Mouse (Mus musculus): ENCODE measurements around the gene Lrrc23. TPM values are rescaled to one million over a fixed set of nuclear protein-coding genes. Genes with fewer than 3 reads are reported as not detected.

The Lrrc23 gene
- 0.36 and 0.83 TPM in 2 replicates for polyA plus RNA-seq (2015; fragmentation: Nextera tagmentation; extraction: Ambion mirVana)

DNA sequence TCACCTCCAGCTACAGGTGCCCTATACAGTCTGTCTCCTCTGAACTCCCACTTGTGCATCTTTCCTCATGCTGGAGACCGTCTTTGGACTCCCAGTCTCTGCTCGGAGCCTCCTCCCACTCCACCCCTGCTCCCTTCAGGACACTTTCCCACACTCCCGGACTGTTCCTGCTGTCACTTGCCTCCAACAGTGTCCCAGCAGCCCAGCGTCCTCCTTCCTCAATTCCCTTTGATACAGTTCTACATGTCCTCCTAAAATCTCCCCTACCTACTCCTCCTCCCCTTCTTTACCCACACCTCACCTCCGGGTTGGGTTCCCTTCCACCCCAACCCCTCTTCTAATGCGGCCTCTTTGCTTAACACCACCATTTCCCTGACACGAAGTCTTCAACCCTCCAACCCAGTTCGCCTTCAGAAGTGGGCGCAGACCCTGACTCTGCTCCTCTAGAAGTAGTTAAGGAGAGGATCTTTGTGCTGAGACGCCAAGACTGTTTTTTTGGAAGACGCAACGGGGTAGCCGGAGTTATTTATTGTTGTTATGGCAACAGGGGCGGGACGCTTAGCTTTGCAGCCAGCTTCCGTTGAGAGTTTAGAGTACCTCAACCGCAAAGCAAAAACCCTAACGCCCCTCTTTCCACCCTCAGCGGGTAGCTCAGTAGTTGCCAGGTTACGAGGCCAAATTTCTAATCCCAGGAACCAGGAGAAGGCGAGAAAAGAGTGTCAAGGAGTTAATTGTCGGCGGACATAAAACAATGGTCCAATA, at the start of gene Lrrc23:
Lrrc23 (minus strand) TSS at position 506 of the 762 bp plus-strand sequence.
- no peak for ATAC-seq (ENCODE audit: insufficient number of reproducible peaks, low FRiP score, low TSS enrichment, low read depth)
- 0 out of 2 replicates have a peak, but pooled peaks cover 3% of the 10 kb centered on the region for H3K27me3 ChIP-seq
- H3K4me1 ChIP-seq: peaks cover 20% of the 10 kb centered on the region
- whole genome bisulfite sequencing: 2% methylated on average over 23 of the region's 23 CpGs
- H3K9me3 ChIP-seq: no peaks in the 10 kb centered on the region
- peak within 1 kb of the TSS; percentile 32 for H3K4me3 ChIP-seq
- no peak within 1 kb of the TSS for H3K27ac ChIP-seq
- peak within 1 kb of the TSS; percentile 58 for H3K4me2 ChIP-seq
- H3K36me3 ChIP-seq: no peaks in the 10 kb centered on the region
- peak within 1 kb of the TSS; percentile 23; the same call in 1 of the 2 replicates for H3K9ac ChIP-seq

DNA sequence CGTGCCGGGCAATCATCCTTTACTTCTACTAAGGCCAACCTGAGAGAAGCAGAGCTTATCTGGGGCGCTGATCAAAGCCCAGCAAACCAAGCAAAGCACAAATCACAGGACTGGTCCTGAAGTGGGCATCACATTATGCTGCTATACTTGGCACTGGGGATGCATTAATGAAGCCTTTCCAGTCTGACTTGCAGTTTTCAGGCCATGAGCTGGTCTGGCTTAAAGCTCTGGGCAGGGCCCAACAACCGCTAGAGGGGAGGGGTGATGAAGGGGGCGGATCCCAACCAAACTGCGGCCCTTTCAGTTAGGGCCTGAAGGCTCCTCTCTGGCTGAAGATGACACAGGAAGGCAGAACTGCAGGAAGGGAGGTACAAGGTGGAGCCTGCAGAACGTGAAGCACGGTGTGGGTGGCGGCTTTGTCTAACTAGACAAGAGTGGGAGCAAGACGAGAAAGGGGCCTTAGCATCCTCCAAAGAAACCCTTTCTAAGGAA, 48.6 kb upstream of the Lrrc23 start:
- Histone ChIP-seq H3K36me3 (peaks cover 50% of the 10 kb centered on the region), H3K4me3 (peak overlapping the region; percentile 74), H3K27ac (peak overlapping the region; percentile 82), H3K9ac (peak overlapping the region; percentile 44), H3K4me1 (peaks cover 30% of the 10 kb centered on the region), H3K4me2 (peak overlapping the region; percentile 84), H3K9me3 (no peaks in the 10 kb centered on the region), H3K27me3 (no peaks in the 10 kb centered on the region)
- WGBS: 20% methylated on average over 10 of the region's 10 CpGs
- ATAC-seq (ENCODE audit: insufficient number of reproducible peaks, low FRiP score, low TSS enrichment, low read depth): no peak

DNA sequence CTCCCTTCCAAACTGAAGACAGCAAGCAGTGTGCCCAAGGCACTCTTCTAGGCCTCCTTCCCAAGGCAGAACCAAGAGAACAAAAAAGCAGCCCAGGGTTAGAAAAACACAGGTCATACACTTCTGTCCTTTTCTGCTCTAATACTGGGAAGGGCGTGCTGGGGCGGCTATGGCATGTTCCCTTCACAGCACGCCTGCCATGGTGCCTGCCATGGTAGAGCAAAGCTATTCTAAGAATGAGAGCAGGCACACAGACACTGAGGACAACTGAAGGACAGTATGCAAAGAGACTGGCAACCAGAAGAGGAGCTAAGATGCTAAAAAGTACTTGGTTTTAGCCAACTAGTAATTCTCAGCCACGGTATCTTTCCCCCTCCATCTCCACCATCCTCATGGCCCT, 42.5 kb upstream of the Lrrc23 start:
- Histone ChIP-seq H3K27me3 (no peaks in the 10 kb centered on the region), H3K4me2 (no peak overlapping the region), H3K36me3 (peaks cover 93% of the 10 kb centered on the region), H3K27ac (no peak overlapping the region), H3K4me3 (no peak overlapping the region), H3K9me3 (no peaks in the 10 kb centered on the region), H3K9ac (no peak overlapping the region), H3K4me1 (no peaks in the 10 kb centered on the region)
- WGBS: 96% methylated on average over 4 of the region's 4 CpGs
- ATAC-seq (ENCODE audit: insufficient number of reproducible peaks, low FRiP score, low TSS enrichment, low read depth): no peak

DNA sequence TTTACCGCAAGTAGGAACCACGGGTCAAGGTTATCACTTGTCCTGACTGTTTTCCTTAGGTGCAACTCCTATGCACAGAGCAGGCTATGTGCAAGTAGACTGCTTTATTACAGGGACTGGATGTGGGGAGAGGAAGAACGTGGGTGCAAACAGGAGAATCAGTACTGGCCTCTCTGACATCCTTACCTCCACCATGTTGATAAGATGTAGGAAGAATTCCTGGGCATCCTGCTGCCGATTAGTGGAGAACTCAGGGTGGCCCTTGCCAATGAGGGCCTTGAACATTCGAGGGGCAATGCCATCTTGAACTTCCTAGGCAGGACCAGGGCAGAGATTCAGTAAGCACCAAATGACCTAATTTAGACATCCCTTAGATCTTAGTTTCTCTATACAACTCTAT, 41.4 kb upstream of the Lrrc23 start:
- WGBS: 90% methylated on average over 5 of the region's 5 CpGs
- ATAC-seq (ENCODE audit: insufficient number of reproducible peaks, low FRiP score, low TSS enrichment, low read depth): no peak

DNA sequence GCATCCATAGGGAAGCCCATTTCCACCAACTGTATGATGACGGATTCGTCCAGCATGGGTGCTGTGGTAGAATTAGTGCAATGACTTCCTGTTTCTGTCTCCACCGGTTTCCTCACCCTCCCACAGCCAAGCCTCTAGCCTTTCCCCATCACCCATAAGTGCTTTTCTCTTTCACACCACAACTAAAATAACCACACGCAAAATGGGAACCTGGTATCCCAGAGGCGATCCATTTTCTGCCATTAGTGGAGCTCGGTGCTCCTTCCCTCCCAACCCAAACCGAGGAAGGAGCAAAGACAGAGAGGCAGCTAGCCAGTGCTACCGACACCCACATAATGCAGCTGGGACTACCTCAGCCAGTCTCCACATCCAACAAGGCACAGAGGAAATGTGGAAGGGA, 38.4 kb upstream of the Lrrc23 start:
- H3K36me3 ChIP-seq: peaks cover 79% of the 10 kb centered on the region
- H3K4me1 ChIP-seq: peaks cover 14% of the 10 kb centered on the region
- H3K4me2 ChIP-seq: no peak overlapping the region
- H3K27ac ChIP-seq: no peak overlapping the region
- no peaks in the 10 kb centered on the region for H3K9me3 ChIP-seq
- H3K27me3 ChIP-seq: no peaks in the 10 kb centered on the region
- WGBS: 89% methylated on average over 8 of the region's 8 CpGs
- H3K4me3 ChIP-seq: no peak overlapping the region
- no peak overlapping the region for H3K9ac ChIP-seq
- no peak for ATAC-seq (ENCODE audit: insufficient number of reproducible peaks, low FRiP score, low TSS enrichment, low read depth)

More for the DNA sequence above, 41.4 kb upstream of the Lrrc23 start:
- no peak overlapping the region for H3K4me3 ChIP-seq
- no peak overlapping the region for H3K27ac ChIP-seq
- no peak overlapping the region for H3K4me2 ChIP-seq
- no peak overlapping the region for H3K9ac ChIP-seq
- H3K36me3 ChIP-seq: peaks cover 100% of the 10 kb centered on the region
- H3K27me3 ChIP-seq: no peaks in the 10 kb centered on the region
- no peaks in the 10 kb centered on the region for H3K4me1 ChIP-seq
- H3K9me3 ChIP-seq: no peaks in the 10 kb centered on the region

DNA sequence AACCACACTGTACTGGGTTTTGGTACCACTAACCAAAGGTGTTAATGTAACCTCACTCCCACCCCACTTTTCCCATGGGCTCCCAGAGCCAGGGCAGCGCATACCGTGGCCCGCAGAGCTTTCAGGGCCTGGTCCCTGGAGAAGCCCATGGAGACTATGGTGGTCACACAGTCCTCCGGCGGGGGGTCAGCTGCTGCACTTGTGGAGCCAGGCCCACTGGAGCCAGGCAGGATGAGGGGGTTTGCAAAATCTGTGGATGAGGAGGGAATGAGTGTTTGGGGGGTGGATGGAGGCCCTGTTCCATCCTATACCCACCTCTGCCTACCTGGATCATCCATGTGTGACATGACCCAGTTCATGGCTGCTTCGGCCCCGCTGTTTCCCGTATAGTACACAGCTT, 38.0 kb upstream of the Lrrc23 start:
- Histone ChIP-seq H3K9ac (no peak overlapping the region), H3K4me3 (no peak overlapping the region), H3K36me3 (peaks cover 77% of the 10 kb centered on the region), H3K27ac (no peak overlapping the region), H3K4me1 (peaks cover 18% of the 10 kb centered on the region), H3K9me3 (no peaks in the 10 kb centered on the region), H3K4me2 (no peak overlapping the region), H3K27me3 (no peaks in the 10 kb centered on the region)
- 94% methylated on average over 8 of the region's 8 CpGs for WGBS
- no peak for ATAC-seq (ENCODE audit: insufficient number of reproducible peaks, low FRiP score, low TSS enrichment, low read depth)

DNA sequence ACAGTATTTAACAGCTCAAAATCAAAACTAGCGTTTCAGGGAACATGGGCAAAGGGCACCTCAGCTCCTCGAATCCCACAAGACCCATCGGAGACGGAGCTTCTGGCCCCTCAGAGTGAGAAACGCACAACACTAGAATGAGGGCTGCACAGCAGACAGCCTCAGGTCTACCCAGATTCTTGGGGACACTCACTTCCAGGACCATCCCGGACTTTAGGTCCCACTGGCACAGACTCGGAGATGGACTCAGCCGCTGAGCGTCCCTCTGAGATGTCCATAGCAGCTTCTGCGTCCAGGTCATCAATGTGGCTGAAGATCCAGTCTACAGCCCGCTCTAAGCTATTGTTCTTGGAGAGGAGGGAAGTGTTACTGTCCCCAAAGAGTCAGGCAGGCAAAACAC, 37.6 kb upstream of the Lrrc23 start:
- Histone ChIP-seq H3K4me2 (no peak overlapping the region), H3K4me1 (peaks cover 23% of the 10 kb centered on the region), H3K27me3 (no peaks in the 10 kb centered on the region), H3K9me3 (no peaks in the 10 kb centered on the region), H3K27ac (no peak overlapping the region), H3K9ac (no peak overlapping the region), H3K4me3 (no peak overlapping the region), H3K36me3 (peaks cover 77% of the 10 kb centered on the region)
- WGBS: 95% methylated on average over 11 of the region's 11 CpGs
- no peak for ATAC-seq (ENCODE audit: insufficient number of reproducible peaks, low FRiP score, low TSS enrichment, low read depth)

DNA sequence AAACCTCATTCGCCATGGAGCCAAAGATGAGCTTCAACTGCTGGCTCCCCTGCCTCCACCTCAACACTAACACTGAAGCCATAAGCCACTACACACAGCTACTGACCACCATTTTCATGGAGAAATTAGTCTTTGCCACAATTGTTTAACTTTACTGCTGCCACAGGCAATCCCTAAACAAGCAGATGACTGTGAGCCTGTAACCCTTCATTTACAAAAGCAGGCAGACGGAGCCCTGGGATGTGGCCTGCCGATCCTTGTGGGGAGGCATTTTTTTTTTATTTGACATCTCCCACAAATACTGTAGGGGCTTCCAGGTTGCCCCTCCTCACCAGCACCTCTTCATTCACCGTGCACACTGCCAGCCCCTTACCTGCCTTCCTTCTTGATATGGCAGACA, 37.1 kb upstream of the Lrrc23 start:
- H3K27me3 ChIP-seq: no peaks in the 10 kb centered on the region
- no peak overlapping the region for H3K4me3 ChIP-seq
- peaks cover 28% of the 10 kb centered on the region for H3K4me1 ChIP-seq
- no peak overlapping the region for H3K4me2 ChIP-seq
- no peak overlapping the region for H3K27ac ChIP-seq
- H3K9me3 ChIP-seq: no peaks in the 10 kb centered on the region
- H3K9ac ChIP-seq: no peak overlapping the region
- 85% methylated on average over 4 of the region's 4 CpGs for WGBS
- no peak for ATAC-seq (ENCODE audit: insufficient number of reproducible peaks, low FRiP score, low TSS enrichment, low read depth)
- H3K36me3 ChIP-seq: peaks cover 77% of the 10 kb centered on the region

DNA sequence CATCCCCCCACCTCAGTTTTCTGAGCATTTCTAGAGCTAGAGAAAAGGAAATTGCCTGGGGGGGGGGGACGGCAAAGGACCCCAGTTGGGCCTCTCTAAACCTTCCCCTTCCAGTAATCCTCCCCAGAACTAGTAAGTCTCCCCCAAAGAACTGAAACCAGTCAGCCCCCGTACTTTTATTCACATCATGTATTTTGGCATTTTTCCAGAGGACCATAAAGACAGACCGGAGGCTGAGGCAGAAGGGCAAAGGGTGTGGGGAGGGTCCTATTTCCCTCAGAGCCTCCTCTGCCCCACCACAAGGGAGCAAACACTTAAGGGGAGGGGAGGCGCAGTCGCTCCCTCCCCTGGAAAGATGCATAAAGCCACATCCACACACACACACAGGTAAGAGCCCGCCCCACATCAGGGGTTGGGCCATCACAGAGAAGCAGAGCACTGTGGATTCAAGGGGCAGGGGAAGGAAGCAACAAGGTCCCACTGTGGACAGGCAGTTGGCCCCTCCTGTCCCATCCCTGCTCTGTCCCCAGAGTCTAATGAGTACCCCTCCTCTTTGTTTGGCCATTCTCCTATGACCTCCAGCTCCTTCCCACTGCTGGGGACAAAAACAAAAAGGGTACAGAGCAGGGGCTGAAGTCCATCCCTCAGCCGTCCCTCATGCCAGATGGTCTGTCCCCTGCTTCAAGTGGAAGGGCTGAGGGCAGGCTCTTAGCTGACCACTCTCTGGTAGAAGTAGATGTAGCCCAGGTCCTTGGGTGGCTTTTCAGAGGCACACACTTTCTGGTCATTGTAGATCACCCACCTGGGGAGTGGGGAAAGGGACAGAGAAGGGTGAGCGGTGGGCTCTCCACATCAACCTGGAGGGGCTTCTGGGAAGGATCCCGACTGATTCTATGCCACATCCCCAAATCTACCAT, 35.6 kb upstream of the Lrrc23 start:
- ATAC-seq (ENCODE audit: insufficient number of reproducible peaks, low FRiP score, low TSS enrichment, low read depth): no peak
- Histone ChIP-seq H3K4me1 (peaks cover 35% of the 10 kb centered on the region), H3K9ac (no peak overlapping the region), H3K27me3 (no peaks in the 10 kb centered on the region), H3K4me2 (no peak overlapping the region; the same call in 1 of the 2 replicates), H3K4me3 (no peak overlapping the region), H3K36me3 (peaks cover 76% of the 10 kb centered on the region), H3K9me3 (no peaks in the 10 kb centered on the region), H3K27ac (peak overlapping the region; percentile 96; the same call in 1 of the 2 replicates)
- 66% methylated on average over 9 of the region's 9 CpGs for WGBS

DNA sequence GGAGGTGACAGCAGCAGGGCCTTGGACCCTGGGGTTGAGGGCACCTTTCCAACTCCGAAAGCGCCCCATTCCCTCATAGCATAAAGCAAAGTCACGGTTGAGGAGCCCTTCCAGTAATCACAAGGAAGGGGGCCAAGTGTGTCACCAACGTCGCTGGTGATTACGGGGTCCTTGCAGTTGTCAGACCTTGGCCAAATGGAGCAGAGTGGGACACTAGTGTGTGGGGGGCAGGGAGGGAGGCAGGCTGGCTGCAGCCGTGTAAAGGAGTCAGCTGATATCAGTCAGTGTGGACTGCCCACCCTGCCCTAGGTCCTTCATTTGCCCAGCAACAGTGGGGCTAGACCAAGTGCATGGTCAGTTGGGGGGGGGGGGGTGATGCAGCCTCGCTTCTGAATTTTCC, 34.9 kb upstream of the Lrrc23 start:
- peak; percentile 16; the same call in 1 of the 2 replicates for ATAC-seq (ENCODE audit: insufficient number of reproducible peaks, low FRiP score, low TSS enrichment, low read depth)
- H3K9me3 ChIP-seq: no peaks in the 10 kb centered on the region
- no peak overlapping the region for H3K9ac ChIP-seq
- peaks cover 42% of the 10 kb centered on the region for H3K4me1 ChIP-seq
- 33% methylated on average over 8 of the region's 8 CpGs for WGBS
- H3K27me3 ChIP-seq: no peaks in the 10 kb centered on the region
- H3K36me3 ChIP-seq: peaks cover 71% of the 10 kb centered on the region
- H3K27ac ChIP-seq: peak overlapping the region; percentile 96
- H3K4me3 ChIP-seq: peak overlapping the region; percentile 70
- peak overlapping the region; percentile 72 for H3K4me2 ChIP-seq

DNA sequence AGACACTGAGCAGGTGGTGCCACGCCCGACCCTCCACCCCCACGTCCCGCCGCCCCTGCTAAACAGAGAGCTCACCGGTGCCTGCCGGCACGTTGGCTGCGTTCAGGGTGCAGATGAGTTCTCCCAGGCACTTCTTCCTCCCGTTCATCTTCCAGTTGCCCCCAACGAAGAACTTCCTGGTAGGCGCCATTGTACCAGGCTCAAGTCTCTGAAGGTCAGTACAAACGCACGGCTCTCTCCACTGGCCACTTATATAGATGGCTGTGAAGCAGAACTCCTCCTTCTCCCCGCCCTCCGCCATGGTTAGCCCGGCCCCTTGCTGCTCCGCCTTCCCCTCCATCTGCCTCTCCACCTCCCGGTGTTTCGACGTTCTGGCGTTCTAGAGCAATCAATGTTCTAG, 34.4 kb upstream of the Lrrc23 start, which contains the start of gene Tpi1:
Tpi1 (minus strand) TSS at position 364 of the 400 bp plus-strand sequence.
- WGBS: under 1% methylated on average over 22 of the region's 22 CpGs
- Histone ChIP-seq H3K36me3 (peaks cover 65% of the 10 kb centered on the region), H3K9ac (peak within 1 kb of the TSS; percentile 76), H3K4me3 (peak within 1 kb of the TSS; percentile 70), H3K27me3 (no peaks in the 10 kb centered on the region), H3K4me1 (peaks cover 47% of the 10 kb centered on the region), H3K9me3 (no peaks in the 10 kb centered on the region), H3K4me2 (peak within 1 kb of the TSS; percentile 72), H3K27ac (peak within 1 kb of the TSS; percentile 96)
- ATAC-seq (ENCODE audit: insufficient number of reproducible peaks, low FRiP score, low TSS enrichment, low read depth): peak; percentile 78
